Mouse (Mus musculus): ENCODE measurements at regions not wholly inside any gene's neighbourhood (a gene's known extent, or its start where the extent isn't known, plus 50 kb on each side); places are given as distances from the start of the nearest gene placed in this dataset.

- Histone ChIP-seq H3K27me3 (ENCODE audit: control insufficient read depth in 1 of 2, insufficient read depth in 2 of 2, low read length in 2 of 2) (no peaks in the 10 kb centered on the region), H3K9ac (ENCODE audit: control insufficient read depth, low read depth, low read length, poor library complexity, severe bottlenecking) (no peak overlapping the region), H3K79me2 (ENCODE audit: control insufficient read depth, insufficient read depth, low read length, poor library complexity) (no peaks in the 10 kb centered on the region), H3K9me3 (replicated peaks; ENCODE audit: insufficient read depth, low read length) (no peaks in the 10 kb centered on the region), H3K4me1 (ENCODE audit: control insufficient read depth in 1 of 2, insufficient read depth in 2 of 2, low read length in 2 of 2) (no peaks in the 10 kb centered on the region), H3K4me3 (ENCODE audit: control insufficient read depth in 1 of 2, insufficient read depth in 1 of 2, low read depth in 2 of 2, low read length in 2 of 2) (no peak overlapping the region), H3K27ac (ENCODE audit: control insufficient read depth, low read depth, low read length) (no peak overlapping the region), H3K36me3 (ENCODE audit: control insufficient read depth in 1 of 2, insufficient read depth in 2 of 2, low read length in 2 of 2) (no peaks in the 10 kb centered on the region)
- TF ChIP-seq TBP (IDR thresholded peaks at IDR 0.05; ENCODE audit: low read depth, low read length): no peak
- no peak for TF ChIP-seq MXI1 (IDR thresholded peaks at IDR 0.05; ENCODE audit: low read depth, low read length)
- TF ChIP-seq MEF2A (IDR thresholded peaks at IDR 0.05; ENCODE audit: extremely low read depth, insufficient replicate concordance, low read depth, low read length, poor library complexity, severe bottlenecking): no peak
- TF ChIP-seq GABPA (IDR thresholded peaks at IDR 0.05; ENCODE audit: low read depth, low read length): no peak
- no peak for TF ChIP-seq NRF1 (IDR thresholded peaks at IDR 0.05; ENCODE audit: insufficient read depth, low read depth, low read length, poor library complexity, severe bottlenecking)
- TF ChIP-seq JUND (IDR thresholded peaks at IDR 0.05; ENCODE audit: low read depth, low read length): no peak
- TF ChIP-seq MAFK (IDR thresholded peaks at IDR 0.05; ENCODE audit: borderline replicate concordance, low read depth, low read length): no peak
- no peak for TF ChIP-seq TCF12 (IDR thresholded peaks at IDR 0.05; ENCODE audit: low read depth, low read length)
- TF ChIP-seq CHD2 (IDR thresholded peaks at IDR 0.05; ENCODE audit: low read length): no peak
- TF ChIP-seq RAD21 (IDR thresholded peaks at IDR 0.05; ENCODE audit: low read depth, low read length): no peak
- TF ChIP-seq ZMIZ1 (IDR thresholded peaks at IDR 0.05; ENCODE audit: low read depth, low read length): no peak
- no peak for TF ChIP-seq BHLHE40 (IDR thresholded peaks at IDR 0.05; ENCODE audit: borderline replicate concordance, low read depth, low read length)
- DNase-seq (ENCODE audit: low read depth, low spot score): no peak
These were observed 120.4 kb upstream of the 4931429L15Rik start for GRCm38 (mm10) chr9:46440226-46440625.

DNA sequence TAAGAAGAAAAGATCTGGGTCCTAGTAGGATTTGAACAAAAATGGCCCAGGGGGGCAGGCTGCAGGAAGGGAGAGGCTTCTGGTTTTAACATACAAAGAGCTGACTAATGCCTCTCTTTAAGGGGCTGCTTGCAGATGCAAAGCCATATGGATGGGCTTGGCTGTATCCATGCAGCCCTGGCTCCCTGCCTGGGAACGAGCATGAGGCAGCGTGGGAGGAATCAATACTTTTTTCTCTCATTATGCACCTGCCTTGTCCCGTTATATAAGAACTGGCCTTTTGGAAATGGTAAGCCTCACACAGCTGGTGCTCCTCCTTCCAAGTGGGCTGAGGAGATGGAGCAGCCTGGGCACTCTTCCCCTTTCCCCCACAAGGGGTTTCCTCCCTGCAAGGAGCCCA, 114.9 kb upstream of the 4931429L15Rik start:
- no peaks in the 10 kb centered on the region for H3K9me3 ChIP-seq (replicated peaks; ENCODE audit: insufficient read depth, low read length)
- no peak overlapping the region for H3K4me3 ChIP-seq (ENCODE audit: control insufficient read depth in 1 of 2, insufficient read depth in 1 of 2, low read depth in 2 of 2, low read length in 2 of 2)
- no peaks in the 10 kb centered on the region for H3K4me1 ChIP-seq (ENCODE audit: control insufficient read depth in 1 of 2, insufficient read depth in 2 of 2, low read length in 2 of 2)
- no peaks in the 10 kb centered on the region for H3K27me3 ChIP-seq (ENCODE audit: control insufficient read depth in 1 of 2, insufficient read depth in 2 of 2, low read length in 2 of 2)
- H3K9ac ChIP-seq (ENCODE audit: control insufficient read depth, low read depth, low read length, poor library complexity, severe bottlenecking): no peak overlapping the region
- TF ChIP-seq MAFK (IDR thresholded peaks at IDR 0.05; ENCODE audit: borderline replicate concordance, low read depth, low read length) (no peak), MYB (IDR thresholded peaks at IDR 0.05; ENCODE audit: low read depth, low read length) (no peak), E2F4 (IDR thresholded peaks at IDR 0.05; ENCODE audit: borderline replicate concordance, low read depth, low read length) (no peak), MAZ (IDR thresholded peaks at IDR 0.05; ENCODE audit: low read depth, low read length) (no peak), MYC (IDR thresholded peaks at IDR 0.05; ENCODE audit: low read depth, low read length) (no peak), MAX (IDR thresholded peaks at IDR 0.05; ENCODE audit: low read length) (no peak), ELF1 (IDR thresholded peaks at IDR 0.05; ENCODE audit: low read depth, low read length) (no peak), SIN3A (IDR thresholded peaks at IDR 0.05; ENCODE audit: low read length) (no peak), UBTF (IDR thresholded peaks at IDR 0.05; ENCODE audit: borderline replicate concordance, insufficient read depth, low read depth, low read length) (no peak), CHD2 (IDR thresholded peaks at IDR 0.05; ENCODE audit: low read length) (no peak), RCOR1 (IDR thresholded peaks at IDR 0.05; ENCODE audit: low read depth, low read length) (no peak), RAD21 (IDR thresholded peaks at IDR 0.05; ENCODE audit: low read depth, low read length) (no peak), MXI1 (IDR thresholded peaks at IDR 0.05; ENCODE audit: low read depth, low read length) (no peak), SMC3 (IDR thresholded peaks at IDR 0.05; ENCODE audit: low read depth, low read length) (no peak), POLR2AphosphoS5 (IDR thresholded peaks at IDR 0.05; ENCODE audit: borderline replicate concordance, low read depth, low read length) (no peak)
- H3K79me2 ChIP-seq (ENCODE audit: control insufficient read depth, insufficient read depth, low read length, poor library complexity): no peaks in the 10 kb centered on the region
- no peak for DNase-seq (ENCODE audit: low read depth, low spot score)
- no peak overlapping the region for H3K27ac ChIP-seq (ENCODE audit: control insufficient read depth, low read depth, low read length)
- H3K36me3 ChIP-seq (ENCODE audit: control insufficient read depth in 1 of 2, insufficient read depth in 2 of 2, low read length in 2 of 2): no peaks in the 10 kb centered on the region

Data from MEL (cell line).